Mouse (Mus musculus) embryonic facial prominence, embryonic 13.5 days (tissue): ENCODE measurements around the gene Fbln1. TPM values are rescaled to one million over a fixed set of nuclear protein-coding genes. Genes with fewer than 3 reads are reported as not detected.

Experiments
- ATAC-seq: fragments of 200-750 bp; cut with Nextera tagmentation; 2 replicates; pipeline ENCODE4 v1.8.0; 2017; ENCODE audit warnings: low read depth; ENCODE audit not compliant: insufficient number of reproducible peaks, insufficient read depth, low FRiP score, low TSS enrichment
- H3K27ac ChIP-seq: fragments of 300-500 bp; sonication (generic); 2 replicates; pipeline ENCODE4 v1.5.1; 2015; ENCODE audit warnings: moderate library complexity, mild to moderate bottlenecking, inconsistent platforms
- H3K27me3 ChIP-seq: fragments of 300-500 bp; sonication (generic); 2 replicates; pipeline ENCODE4 v1.6.1; 2015; ENCODE audit warnings: mild to moderate bottlenecking, inconsistent platforms
- H3K36me3 ChIP-seq: fragments of 300-500 bp; sonication (generic); 2 replicates; pipeline ENCODE4 v1.6.1; 2015; ENCODE audit warnings: mild to moderate bottlenecking, inconsistent platforms
- H3K4me1 ChIP-seq: fragments of 300-500 bp; sonication (generic); 2 replicates; pipeline ENCODE4 v1.6.1; 2015; ENCODE audit warnings: inconsistent platforms
- H3K4me2 ChIP-seq: fragments of 300-500 bp; sonication (generic); 2 replicates; pipeline ENCODE4 v1.6.1; 2015; ENCODE audit warnings: moderate library complexity, mild to moderate bottlenecking, inconsistent platforms
- H3K4me3 ChIP-seq: fragments of 300-500 bp; sonication (generic); 2 replicates; pipeline ENCODE4 v1.5.1; 2015; ENCODE audit warnings: mild to moderate bottlenecking, inconsistent platforms
- H3K9ac ChIP-seq: fragments of 300-500 bp; sonication (generic); 2 replicates; pipeline ENCODE4 v1.6.1; 2015; ENCODE audit warnings: mild to moderate bottlenecking, inconsistent platforms
- H3K9me3 ChIP-seq: fragments of 300-500 bp; sonication (generic); 2 replicates; pipeline ENCODE4 v1.6.1; 2016; ENCODE audit warnings: inconsistent platforms
- WGBS: fragments of 180-500 bp; shearing (Covaris S2); methylation state at CpG from one replicate; pipeline ENCODE4 v1.1.7; 2015; ENCODE audit warnings: mixed read lengths; 5-methylcytosine and 5-hydroxymethylcytosine counted together
- polyA plus RNA-seq: library from polyadenylated mRNA; unstranded; fragments of >200 nt; fragmentation: Nextera tagmentation; extraction: Ambion mirVana; gene quantifications from 2 replicates; pipeline ENCODE4 v1.2.1, GENCODE M21; 2015

Gene Fbln1
- polyA plus RNA-seq, 1 experiment from 2014 or later = 238 TPM

DNA sequence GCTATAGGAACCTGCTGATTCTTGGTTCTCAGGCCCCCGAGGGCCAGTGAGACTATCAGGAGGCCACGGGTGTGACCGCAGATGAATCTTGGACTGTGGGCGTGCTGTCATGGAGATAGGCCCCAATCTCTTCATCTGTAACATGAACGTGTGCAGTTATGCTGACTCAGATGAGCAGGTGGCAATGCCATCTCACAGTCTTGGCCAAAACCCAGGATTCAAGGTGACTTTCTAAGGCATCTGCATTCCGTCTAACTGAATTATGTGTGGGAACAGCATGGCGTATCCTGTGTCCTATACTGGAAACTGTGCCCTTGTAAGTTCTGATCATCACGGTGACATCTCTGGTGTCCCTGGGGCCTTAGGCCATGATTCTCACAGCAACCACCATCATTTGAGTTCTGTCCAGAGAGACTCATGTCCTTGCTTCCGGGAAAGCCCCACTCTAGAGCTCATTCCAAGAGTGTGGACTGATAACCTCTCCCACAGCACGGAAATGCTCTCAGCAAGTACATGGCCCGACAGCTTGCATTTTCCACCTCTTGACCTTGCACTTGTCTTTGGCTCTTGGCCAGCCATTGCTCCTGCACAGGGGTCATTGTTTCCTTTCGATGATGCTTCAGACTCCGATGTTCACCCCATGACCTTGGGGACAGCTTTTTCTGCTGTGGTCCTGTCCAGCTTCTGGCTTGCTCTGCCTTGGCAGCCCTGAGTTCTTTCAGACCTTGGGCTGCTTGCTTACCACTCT, 38.8 kb downstream of the Fbln1 start:
- 90% methylated on average over 13 of the region's 13 CpGs for WGBS
- H3K4me3 ChIP-seq = no peak overlapping the region
- H3K4me1 ChIP-seq = peaks cover 2% of the 10 kb centered on the region; the same call in 1 of the 2 replicates
- H3K9me3 ChIP-seq = no peaks in the 10 kb centered on the region
- no peak overlapping the region for H3K9ac ChIP-seq
- H3K4me2 ChIP-seq = no peak overlapping the region
- H3K36me3 ChIP-seq = peaks cover 92% of the 10 kb centered on the region
- H3K27me3 ChIP-seq = no peaks in the 10 kb centered on the region
- ATAC-seq = no peak
- no peak overlapping the region for H3K27ac ChIP-seq

DNA sequence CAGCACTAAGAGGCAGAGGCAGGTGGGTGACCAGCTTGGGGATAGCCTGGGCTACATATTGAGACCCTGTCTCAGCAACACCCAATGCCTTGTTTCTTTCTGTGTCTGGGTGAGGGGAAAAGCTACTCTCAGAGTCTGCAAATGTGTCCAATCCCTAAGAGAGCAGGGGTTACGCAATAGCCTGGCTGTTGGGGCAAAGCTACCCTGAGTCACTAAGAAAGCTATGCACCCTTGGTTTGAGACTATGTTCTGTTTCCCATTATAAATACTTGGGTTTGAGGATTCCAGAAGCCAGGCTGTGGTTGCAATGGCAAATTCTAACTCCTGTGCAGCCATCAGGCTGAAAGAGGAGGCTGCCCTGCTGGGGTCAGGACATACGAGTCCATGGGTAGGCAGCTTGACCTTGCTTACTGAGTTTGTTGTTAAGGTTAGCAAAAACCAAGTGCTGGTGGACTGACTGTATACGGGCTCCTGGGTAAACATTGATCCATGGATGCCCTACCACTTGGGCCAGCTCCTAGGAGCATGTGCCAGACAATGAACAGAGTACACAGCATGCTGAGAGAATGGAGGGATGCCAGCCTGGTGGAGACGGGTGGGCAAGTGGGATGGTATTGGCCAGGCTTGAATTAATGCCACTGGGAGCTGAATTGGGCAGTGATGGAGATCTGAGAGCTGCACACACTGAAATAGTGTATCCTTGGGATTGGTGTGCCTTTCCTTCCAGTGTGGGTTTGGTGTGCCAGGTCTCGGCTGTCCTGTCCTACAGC, 39.7 kb downstream of the Fbln1 start:
- no peak overlapping the region for H3K27ac ChIP-seq
- H3K36me3 ChIP-seq = peaks cover 89% of the 10 kb centered on the region
- 87% methylated on average over 5 of the region's 5 CpGs for WGBS
- H3K9me3 ChIP-seq = no peaks in the 10 kb centered on the region
- no peak overlapping the region for H3K4me3 ChIP-seq
- no peak overlapping the region for H3K9ac ChIP-seq
- H3K27me3 ChIP-seq = no peaks in the 10 kb centered on the region
- H3K4me2 ChIP-seq = no peak overlapping the region
- H3K4me1 ChIP-seq = peaks cover 2% of the 10 kb centered on the region; the same call in 1 of the 2 replicates
- no peak for ATAC-seq

DNA sequence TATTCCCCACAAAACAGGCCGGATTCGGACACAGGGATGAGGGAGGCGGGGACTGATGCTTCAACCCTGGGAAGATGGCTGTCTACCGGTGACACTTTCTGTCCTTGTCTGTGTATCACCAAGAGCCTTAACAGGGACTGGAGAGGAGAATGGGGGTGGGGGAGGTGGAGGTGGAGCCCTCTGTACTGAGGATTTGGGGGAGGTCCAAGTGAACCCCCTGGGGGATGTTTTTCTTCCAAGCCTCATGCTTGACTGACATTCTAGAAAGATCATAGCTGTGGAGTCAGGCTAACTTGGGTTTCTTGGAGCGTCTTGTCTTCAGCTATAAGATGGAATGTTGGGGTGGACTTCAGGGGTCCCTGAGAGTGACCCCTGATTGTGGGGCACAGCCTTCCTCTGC, 40.3 kb downstream of the Fbln1 start:
- H3K9me3 ChIP-seq = no peaks in the 10 kb centered on the region
- no peak overlapping the region for H3K27ac ChIP-seq
- H3K4me2 ChIP-seq = no peak overlapping the region
- H3K4me3 ChIP-seq = no peak overlapping the region
- H3K36me3 ChIP-seq = peaks cover 89% of the 10 kb centered on the region
- 86% methylated on average over 5 of the region's 5 CpGs for WGBS
- no peaks in the 10 kb centered on the region for H3K27me3 ChIP-seq
- H3K4me1 ChIP-seq = peaks cover 2% of the 10 kb centered on the region; the same call in 1 of the 2 replicates
- H3K9ac ChIP-seq = no peak overlapping the region
- no peak for ATAC-seq

DNA sequence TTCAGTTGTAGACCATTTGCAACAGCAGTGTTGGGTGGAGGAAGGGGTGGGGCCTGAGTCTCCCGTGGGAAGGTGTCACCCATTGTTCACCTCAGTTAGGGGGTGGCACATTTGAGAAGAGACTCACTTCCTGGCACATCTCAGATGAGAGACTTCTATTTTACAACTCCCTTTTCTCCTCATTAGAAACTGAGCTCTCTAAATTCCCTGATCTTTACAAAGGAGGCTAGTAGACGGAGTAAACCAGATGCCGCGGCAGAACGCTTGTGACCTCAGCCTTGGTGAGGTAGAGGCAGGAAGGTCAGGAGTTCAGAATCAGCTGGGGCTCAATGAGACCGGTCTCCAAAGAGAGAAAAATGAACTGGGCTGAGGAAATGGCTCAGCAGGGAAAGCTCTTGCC, 41.2 kb downstream of the Fbln1 start:
- WGBS = 72% methylated on average over 6 of the region's 6 CpGs
- Histone ChIP-seq H3K9me3 (no peaks in the 10 kb centered on the region), H3K4me1 (peaks cover 2% of the 10 kb centered on the region; the same call in 1 of the 2 replicates), H3K4me2 (no peak overlapping the region), H3K27me3 (no peaks in the 10 kb centered on the region), H3K27ac (no peak overlapping the region), H3K4me3 (no peak overlapping the region), H3K36me3 (peaks cover 89% of the 10 kb centered on the region), H3K9ac (no peak overlapping the region)
- ATAC-seq = no peak

DNA sequence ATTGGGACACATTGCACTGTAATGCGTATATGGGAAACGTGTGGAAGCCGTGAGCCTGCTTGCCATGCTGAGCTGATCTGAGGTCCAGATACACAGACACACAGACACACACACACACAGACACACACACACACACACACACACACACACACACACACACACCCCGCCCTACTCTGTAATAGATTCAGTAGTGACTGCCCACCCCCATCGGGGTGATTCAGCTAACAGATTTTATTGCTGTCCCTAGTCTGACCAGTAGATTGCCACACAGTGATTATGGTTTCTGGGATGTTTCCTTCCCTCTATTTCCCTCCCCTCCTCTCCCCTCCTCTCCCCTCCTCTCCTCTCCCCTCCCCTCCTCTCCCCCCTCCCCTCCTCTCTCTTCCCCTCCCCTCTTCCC, 42.6 kb downstream of the Fbln1 start:
- Histone ChIP-seq H3K4me2 (no peak overlapping the region), H3K9ac (no peak overlapping the region), H3K4me3 (no peak overlapping the region), H3K9me3 (no peaks in the 10 kb centered on the region), H3K36me3 (peaks cover 89% of the 10 kb centered on the region), H3K27me3 (no peaks in the 10 kb centered on the region), H3K4me1 (peaks cover 2% of the 10 kb centered on the region; the same call in 1 of the 2 replicates), H3K27ac (no peak overlapping the region)
- no peak for ATAC-seq
- 84% methylated on average over 5 of the region's 5 CpGs for WGBS

DNA sequence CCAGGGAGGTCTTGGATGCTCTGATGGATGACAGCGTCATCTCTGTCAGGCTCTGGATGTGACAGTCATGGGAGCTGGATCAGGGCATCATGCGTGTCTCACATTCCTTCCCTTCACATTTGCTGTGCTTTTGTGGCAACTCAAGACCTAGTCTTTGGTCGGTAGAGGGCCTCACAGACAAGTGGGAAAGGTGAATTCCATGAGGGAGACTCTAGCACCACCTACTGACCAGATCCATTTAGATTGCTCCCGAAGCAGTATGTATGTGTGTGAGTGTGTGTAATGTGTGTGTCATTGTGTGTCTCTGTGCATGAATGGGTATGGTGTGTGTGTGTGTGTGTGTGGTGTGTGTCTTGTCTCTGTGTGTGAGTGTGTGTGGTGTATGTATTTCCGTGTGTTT, 43.5 kb downstream of the Fbln1 start:
- H3K9me3 ChIP-seq = no peaks in the 10 kb centered on the region
- no peak overlapping the region for H3K4me2 ChIP-seq
- H3K4me1 ChIP-seq = peaks cover 2% of the 10 kb centered on the region; the same call in 1 of the 2 replicates
- H3K36me3 ChIP-seq = peaks cover 89% of the 10 kb centered on the region
- H3K27me3 ChIP-seq = no peaks in the 10 kb centered on the region
- H3K9ac ChIP-seq = no peak overlapping the region
- no peak for ATAC-seq
- H3K4me3 ChIP-seq = no peak overlapping the region
- WGBS = 46% methylated on average over 5 of the region's 5 CpGs
- no peak overlapping the region for H3K27ac ChIP-seq

DNA sequence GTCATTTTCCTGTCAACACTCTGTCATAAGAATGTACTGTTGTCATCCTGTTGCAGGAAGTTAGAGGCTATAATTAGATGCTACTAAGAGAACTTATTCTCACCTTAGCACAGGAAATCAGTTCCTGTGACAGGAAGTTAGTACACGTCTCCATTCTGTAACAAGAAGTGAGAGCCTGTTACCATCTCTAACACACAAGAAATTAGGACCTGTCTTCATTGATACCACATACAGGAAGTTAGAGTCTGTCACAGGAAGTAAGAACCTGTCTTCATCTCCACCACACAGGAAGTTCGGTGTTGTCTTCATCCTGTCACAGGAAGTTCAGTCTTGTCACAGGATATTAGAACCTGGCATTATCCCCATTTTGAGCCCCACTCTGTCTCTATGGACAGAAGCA, 44.7 kb downstream of the Fbln1 start:
- Histone ChIP-seq H3K9me3 (no peaks in the 10 kb centered on the region), H3K9ac (no peak overlapping the region), H3K27ac (no peak overlapping the region), H3K27me3 (no peaks in the 10 kb centered on the region), H3K4me2 (no peak overlapping the region), H3K36me3 (peaks cover 88% of the 10 kb centered on the region), H3K4me1 (0 out of 2 replicates have a peak, but pooled peaks cover 2% of the 10 kb centered on the region), H3K4me3 (no peak overlapping the region)
- WGBS = 82% methylated on average over 2 of the region's 2 CpGs
- ATAC-seq = no peak

DNA sequence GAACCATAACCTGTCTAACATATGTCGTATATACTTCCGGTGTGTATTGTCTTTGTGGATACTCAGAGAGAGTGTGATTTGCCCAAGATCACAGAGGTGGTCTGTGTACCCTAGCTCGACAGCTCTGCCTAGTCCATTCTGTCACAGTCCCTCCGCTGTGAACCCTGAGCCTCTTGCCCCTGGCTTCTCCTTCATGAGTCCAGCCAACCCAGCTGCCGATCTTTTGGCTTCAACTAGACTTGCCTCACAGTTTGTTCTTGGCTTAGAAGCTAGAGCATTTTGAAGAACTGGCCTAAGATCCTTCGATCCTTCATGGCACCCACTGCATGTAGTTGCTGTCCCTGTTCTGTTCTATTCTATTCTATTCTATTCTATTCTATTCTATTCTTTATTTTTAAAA, 46.7 kb downstream of the Fbln1 start:
- 95% methylated on average over 6 of the region's 6 CpGs for WGBS
- ATAC-seq = no peak
- Histone ChIP-seq H3K4me3 (no peak overlapping the region), H3K36me3 (peaks cover 77% of the 10 kb centered on the region), H3K9me3 (no peaks in the 10 kb centered on the region), H3K4me2 (no peak overlapping the region), H3K9ac (no peak overlapping the region), H3K4me1 (no peaks in the 10 kb centered on the region), H3K27ac (no peak overlapping the region), H3K27me3 (no peaks in the 10 kb centered on the region)

DNA sequence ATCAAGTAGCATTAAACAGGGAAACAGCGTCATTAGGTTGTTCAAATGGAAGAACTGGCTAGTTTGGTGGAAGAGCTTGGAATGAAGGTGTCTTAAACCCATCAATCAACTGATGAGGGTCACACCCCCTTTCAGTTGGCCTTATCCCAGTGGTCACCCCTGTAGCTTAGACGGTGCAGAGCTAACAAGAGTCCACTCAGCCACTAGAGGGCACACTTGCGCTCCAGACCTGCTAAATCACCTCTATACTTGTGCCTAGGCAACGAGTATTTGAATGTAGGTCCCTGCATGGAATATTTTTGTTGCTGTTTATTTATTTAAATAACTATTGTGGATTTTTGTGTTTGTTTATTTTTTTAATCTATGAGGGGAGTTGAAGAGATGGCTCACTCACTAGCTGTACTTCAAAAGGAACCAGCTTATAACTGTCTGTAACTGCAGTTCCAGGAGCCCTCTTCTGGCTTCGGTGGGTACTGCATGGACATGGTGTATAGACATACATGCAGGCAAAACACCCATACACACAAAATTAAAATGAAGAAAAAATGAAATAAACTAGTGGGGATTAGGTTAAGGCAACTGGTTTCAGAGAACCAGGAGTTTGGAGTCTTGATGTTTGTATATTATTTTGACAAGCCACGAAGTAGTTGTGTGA, 52.2 kb downstream of the Fbln1 start:
- Histone ChIP-seq H3K9ac (no peak overlapping the region), H3K9me3 (0 out of 2 replicates have a peak, but pooled peaks cover 9% of the 10 kb centered on the region), H3K27ac (no peak overlapping the region), H3K4me2 (no peak overlapping the region), H3K36me3 (peaks cover 76% of the 10 kb centered on the region), H3K4me3 (no peak overlapping the region), H3K27me3 (no peaks in the 10 kb centered on the region), H3K4me1 (no peaks in the 10 kb centered on the region)
- ATAC-seq = no peak
- WGBS = 71% methylated on average over 6 of the region's 6 CpGs

DNA sequence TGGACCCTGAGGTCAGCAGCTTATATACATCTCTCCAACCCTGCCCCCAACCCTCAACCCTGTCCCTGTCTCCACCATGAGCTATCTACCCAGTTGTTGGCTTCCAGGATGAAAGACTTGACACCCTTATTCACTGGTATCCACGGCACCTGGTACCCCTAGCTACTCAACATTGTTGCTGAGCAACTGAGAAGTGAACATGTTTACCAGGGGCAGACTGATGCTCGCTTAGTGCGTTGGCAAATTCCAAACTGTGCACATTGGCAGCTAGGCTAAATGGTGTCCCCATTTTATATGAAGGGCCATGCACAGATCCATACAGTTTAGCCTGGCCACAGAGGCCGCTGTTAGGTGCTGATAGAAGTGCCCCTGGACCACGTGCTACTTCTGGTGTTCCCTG, 57.1 kb downstream of the Fbln1 start:
- H3K27me3 ChIP-seq = no peaks in the 10 kb centered on the region
- peaks cover 77% of the 10 kb centered on the region for H3K36me3 ChIP-seq
- no peak overlapping the region for H3K4me2 ChIP-seq
- no peak overlapping the region for H3K9ac ChIP-seq
- ATAC-seq = no peak
- 92% methylated on average over 5 of the region's 5 CpGs for whole genome bisulfite sequencing
- no peaks in the 10 kb centered on the region for H3K4me1 ChIP-seq
- H3K9me3 ChIP-seq = 0 out of 2 replicates have a peak, but pooled peaks cover 9% of the 10 kb centered on the region
- no peak overlapping the region for H3K4me3 ChIP-seq
- no peak overlapping the region for H3K27ac ChIP-seq

DNA sequence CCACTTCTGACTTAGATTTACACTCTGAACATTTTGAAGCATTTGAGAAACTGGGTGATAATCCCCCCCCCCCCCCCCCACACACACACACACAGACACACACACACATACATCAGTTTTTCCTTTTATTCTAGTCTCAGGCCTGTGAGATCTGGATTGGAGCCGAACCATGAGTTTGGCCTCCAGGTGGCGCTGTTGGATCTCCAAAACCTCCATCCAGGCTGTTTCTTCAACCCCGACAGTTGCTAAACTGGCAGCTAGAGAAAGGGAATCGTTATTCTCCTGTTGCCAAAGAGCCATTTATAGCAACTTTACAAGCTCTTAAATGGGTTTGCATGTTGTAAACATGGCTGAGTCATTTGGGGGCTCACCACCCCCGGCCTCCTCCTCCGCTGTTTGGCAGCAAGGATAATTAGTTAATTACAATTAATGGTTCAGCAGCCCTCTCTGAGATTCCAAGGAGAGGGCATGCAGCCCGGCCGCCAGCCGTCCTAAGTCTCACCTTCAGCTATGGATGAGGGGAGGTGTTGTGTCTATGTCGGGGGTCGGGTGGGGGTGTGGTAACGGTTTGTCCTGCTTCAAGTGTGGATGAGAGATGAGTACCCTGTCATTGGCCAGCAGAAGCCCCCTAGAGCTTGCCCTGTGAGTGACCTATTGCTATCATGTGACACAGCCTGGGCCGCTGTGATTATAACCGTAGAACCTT, 61.1 kb downstream of the Fbln1 start:
- Histone ChIP-seq H3K9ac (no peak overlapping the region), H3K9me3 (no peaks in the 10 kb centered on the region), H3K4me2 (no peak overlapping the region), H3K36me3 (peaks cover 53% of the 10 kb centered on the region), H3K27me3 (no peaks in the 10 kb centered on the region), H3K4me1 (no peaks in the 10 kb centered on the region), H3K4me3 (no peak overlapping the region), H3K27ac (no peak overlapping the region)
- 39% methylated on average over 14 of the region's 14 CpGs for WGBS
- no peak for ATAC-seq
